Mouse (Mus musculus) embryonic fibroblast, embryonic 13.5 days (primary cell): Measurements from ENCODE around the gene Slco4a1. TPM values are rescaled to one million over a fixed set of nuclear protein-coding genes. Genes with fewer than 3 reads are reported as not detected.

Source experiments
- H3K27ac ChIP-seq: 2 replicates; pipeline ENCODE4 v1.5.1; 2012; ENCODE audit warnings: low read length, control low read depth, inconsistent platforms; ENCODE audit not compliant: insufficient read depth
- H3K4me1 ChIP-seq: 2 replicates; pipeline ENCODE4 v1.6.1; 2011; ENCODE audit warnings: low read length; ENCODE audit not compliant: control insufficient read depth, insufficient read depth
- H3K4me3 ChIP-seq: 2 replicates; pipeline ENCODE4 v1.5.1; 2011; ENCODE audit warnings: mild to moderate bottlenecking, control low read depth, low read length; ENCODE audit not compliant: insufficient read depth
- CTCF ChIP-seq: IDR thresholded peaks from 2 replicates; pipeline ENCODE4 v1.5.1; 2011; ENCODE audit warnings: mild to moderate bottlenecking, control low read depth, low read length, moderate library complexity, borderline replicate concordance; ENCODE audit not compliant: insufficient read depth
- POLR2A ChIP-seq: IDR thresholded peaks from 2 replicates; pipeline ENCODE4 v1.6.1; 2011; ENCODE audit warnings: low read depth, mild to moderate bottlenecking, control low read depth, low read length, moderate library complexity
- polyA plus RNA-seq: library from polyadenylated mRNA; stranded (reverse); fragments of >200 nt; gene quantifications from 2 replicates; pipeline ENCODE4 v1.2.4, GENCODE M21; 2011; ENCODE audit warnings: low read depth; ENCODE audit not compliant: missing spikeins, insufficient read length

Gene Slco4a1
- polyA plus RNA-seq: 4.2 and 8.0 TPM in 2 replicates

DNA sequence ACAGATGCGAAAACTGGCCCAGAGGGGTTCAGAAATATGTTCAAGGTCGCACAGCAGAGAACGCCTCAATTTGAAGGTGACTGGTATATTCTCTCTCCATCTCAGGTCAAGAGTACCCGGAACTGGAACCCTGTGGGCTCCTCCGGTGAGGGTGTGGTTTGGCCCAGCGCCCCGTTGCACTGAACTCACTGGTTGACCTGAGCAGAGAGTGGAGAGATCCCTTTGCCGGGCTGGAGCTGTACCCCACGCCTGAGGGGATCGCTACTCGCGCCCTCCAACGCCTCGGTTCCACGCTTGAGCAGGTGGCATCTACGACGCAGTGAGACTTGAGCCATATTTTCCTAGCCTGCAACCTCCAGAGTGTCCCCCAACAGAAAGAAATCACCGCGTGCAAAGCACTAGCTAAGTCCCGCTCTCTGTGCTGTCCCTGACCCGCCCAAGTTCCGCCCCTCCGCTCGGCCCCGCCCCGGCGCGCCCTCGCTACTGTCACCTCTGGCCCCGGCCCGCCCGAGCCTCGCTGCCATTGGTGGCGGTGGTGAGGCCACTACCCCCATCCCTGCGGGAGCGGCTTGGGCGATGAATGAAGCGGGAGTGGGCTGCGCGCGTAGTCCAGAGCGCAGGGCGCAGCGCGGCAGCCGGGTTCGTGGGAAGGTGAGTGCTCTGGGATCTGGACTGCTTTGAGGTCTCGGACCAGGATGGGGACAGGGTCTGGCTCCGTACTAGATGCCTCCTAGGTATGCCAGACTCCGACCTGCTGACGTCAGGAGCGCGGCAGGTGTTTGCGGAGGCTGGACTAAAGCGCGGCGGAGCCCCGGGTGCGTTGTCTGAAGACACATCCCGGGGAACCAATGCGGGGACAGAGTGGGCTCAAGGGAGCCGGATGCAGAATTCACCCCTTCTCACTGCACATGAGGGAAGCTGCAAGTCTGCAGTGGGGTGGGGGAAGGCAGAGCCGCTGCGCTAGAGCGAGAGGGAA lies at the start of gene Slco4a1:
Gene Slco4a1, plus strand, starts transcription at position 523 of the 976 bp plus-strand sequence.
- Histone ChIP-seq H3K4me3 (peak within 1 kb of the TSS; percentile 37), H3K4me1 (no peaks in the 10 kb centered on the region), H3K27ac (no peak within 1 kb of the TSS)
- TF ChIP-seq CTCF (no peak), POLR2A (peak; percentile 76)

DNA sequence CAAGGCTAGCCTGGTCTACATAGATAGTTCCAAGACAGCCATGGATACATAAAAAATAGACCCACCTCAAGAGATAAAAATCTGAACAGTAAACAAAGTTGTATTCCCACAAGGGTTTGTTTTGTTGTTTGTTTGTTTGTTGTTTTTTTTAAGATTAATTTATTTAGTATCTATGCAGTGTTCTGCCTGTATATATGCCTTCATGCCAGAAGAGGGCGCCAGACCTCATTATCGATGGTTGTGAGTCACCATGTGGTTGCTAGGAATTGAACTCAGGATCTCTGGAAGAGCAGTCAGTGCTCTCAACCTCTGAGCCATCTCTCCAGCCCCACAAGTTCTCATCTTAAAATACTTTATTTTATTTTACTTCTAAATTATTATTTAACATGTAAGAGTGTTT lies 47.6 kb upstream of the Slco4a1 start:
- Histone ChIP-seq H3K4me1 (no peaks in the 10 kb centered on the region), H3K4me3 (no peak overlapping the region), H3K27ac (no peak overlapping the region)
- no peak for TF ChIP-seq POLR2A
- TF ChIP-seq CTCF: no peak

DNA sequence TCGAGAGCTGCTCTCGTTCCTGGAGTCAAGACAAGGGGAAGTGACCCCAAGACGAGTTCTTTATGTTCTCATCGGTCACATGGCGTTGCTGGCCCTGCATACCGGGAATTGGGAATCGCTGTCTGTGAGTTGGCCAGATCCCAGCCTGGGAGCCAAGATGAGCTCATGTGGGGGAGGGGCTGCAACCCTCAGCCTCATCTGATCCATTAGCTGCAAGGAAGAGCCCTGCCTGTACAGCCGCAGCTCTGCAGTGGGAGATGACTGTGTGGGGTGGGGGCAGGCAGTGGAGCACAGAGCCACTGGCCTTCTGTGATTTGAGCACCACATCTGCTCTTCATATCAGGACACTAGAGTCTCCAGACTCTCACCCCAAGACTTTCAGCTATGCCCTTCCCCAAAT lies 45.6 kb upstream of the Slco4a1 start:
- H3K27ac ChIP-seq: no peak overlapping the region
- no peaks in the 10 kb centered on the region for H3K4me1 ChIP-seq
- no peak for TF ChIP-seq POLR2A
- no peak for TF ChIP-seq CTCF
- H3K4me3 ChIP-seq: no peak overlapping the region

DNA sequence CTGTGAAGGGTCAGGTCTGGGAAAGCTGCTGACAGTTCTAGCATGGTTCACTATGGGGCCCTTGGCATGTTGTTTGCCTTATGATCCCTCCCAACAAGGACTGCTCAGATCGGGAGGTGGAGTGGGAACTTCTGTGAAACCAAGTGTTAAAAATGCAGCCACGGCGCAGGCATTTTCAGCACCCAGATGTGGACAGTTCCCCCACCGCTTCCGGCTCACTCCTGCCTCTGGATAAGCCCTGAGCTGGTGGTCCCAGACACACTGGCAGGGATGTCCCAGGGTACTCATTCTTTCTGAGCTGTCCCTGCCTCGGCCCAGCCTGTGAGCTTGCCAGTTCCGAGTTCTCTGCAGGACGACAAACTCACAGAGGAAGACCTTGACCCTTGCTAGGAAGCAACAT lies 45.0 kb upstream of the Slco4a1 start:
- Histone ChIP-seq H3K4me3 (no peak overlapping the region), H3K4me1 (no peaks in the 10 kb centered on the region), H3K27ac (no peak overlapping the region)
- TF ChIP-seq POLR2A (no peak), CTCF (no peak)

DNA sequence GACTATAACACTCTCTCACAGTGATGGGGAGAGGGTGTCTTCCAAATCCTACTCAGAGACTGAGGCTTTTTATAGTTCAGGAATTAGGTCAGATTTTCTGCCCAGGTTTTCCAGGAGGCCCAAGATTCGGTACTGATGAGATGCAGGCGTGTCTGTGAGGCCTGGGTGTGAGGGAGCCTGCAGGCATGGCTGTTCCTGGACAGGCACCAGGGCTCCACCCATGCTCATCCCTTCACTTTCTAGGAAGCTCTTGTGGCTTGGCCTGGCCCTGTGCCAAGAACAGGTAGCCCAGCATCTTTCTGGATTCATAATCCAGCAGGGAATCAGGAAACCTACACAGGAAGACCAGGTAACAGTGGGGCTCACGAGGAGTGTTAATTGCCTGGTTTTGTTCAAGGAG lies 40.4 kb upstream of the Slco4a1 start:
- H3K27ac ChIP-seq: no peak overlapping the region
- TF ChIP-seq POLR2A: no peak
- TF ChIP-seq CTCF: no peak
- no peak overlapping the region for H3K4me3 ChIP-seq

DNA sequence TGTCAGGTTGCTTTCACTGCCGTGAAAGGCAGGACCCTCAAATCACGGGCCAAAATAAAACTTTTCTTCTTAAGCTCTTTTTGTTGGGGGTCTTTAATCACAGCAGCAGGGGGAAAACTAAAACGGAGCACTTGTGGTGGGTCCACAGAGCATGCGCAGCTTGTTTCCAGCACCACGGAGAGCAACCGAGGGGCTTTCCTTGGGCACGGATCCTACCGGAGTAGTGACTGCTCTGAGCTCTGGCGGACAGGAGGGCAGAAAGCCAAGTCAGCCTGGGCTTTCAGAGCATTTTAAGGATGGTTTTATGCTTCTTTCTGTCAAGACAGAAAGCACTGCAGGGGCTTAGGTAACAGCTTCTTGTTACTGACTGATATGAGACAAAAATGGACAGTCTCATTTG lies 38.3 kb upstream of the Slco4a1 start:
- H3K27ac ChIP-seq: no peak overlapping the region
- H3K4me3 ChIP-seq: no peak overlapping the region
- H3K4me1 ChIP-seq: no peaks in the 10 kb centered on the region
- TF ChIP-seq POLR2A (no peak), CTCF (no peak)

More for the DNA sequence above, 40.4 kb upstream of the Slco4a1 start:
- H3K4me1 ChIP-seq: no peaks in the 10 kb centered on the region

DNA sequence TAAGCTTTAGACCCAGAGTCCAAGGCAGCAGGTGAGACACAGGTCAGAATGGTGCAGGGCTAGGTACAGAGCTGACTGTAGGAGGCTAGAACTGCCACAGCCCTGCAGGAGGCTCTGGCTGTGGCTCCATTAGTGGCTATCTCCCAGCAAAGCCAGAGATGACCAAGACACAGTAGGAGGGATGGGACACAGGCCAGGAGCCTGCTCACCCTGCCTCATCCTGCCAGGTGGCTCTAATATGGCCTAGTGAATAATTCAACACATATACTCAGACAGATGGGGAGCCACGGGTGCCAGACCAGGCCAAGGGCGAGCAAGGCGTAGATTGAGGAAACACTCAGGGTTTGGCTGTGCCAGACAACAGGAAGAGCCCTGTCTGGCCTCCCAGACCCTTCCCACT lies 35.4 kb upstream of the Slco4a1 start:
- no peaks in the 10 kb centered on the region for H3K4me1 ChIP-seq
- H3K4me3 ChIP-seq: no peak overlapping the region
- no peak for TF ChIP-seq CTCF
- no peak overlapping the region for H3K27ac ChIP-seq

DNA sequence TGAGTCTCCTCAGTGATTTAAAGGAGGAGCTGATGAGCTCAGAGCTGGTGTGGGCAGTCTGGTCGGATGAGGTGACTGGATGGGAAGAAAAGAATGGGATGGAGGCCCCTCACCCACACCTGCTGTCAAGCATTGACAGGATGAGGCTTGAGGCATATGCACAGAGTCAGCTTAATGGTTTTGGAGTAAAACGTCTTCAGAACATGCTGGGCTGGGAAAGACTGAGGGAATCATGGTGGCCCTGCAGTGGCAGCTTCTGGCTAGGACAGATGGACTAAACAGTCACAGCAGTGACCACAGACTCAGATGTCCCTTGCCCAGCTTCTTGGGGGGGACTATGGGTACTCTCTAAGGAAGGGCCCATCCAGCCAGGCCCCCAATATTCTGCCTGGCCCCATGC lies 30.9 kb upstream of the Slco4a1 start:
- H3K4me1 ChIP-seq: no peaks in the 10 kb centered on the region
- TF ChIP-seq CTCF (no peak), POLR2A (no peak)
- H3K27ac ChIP-seq: no peak overlapping the region

DNA sequence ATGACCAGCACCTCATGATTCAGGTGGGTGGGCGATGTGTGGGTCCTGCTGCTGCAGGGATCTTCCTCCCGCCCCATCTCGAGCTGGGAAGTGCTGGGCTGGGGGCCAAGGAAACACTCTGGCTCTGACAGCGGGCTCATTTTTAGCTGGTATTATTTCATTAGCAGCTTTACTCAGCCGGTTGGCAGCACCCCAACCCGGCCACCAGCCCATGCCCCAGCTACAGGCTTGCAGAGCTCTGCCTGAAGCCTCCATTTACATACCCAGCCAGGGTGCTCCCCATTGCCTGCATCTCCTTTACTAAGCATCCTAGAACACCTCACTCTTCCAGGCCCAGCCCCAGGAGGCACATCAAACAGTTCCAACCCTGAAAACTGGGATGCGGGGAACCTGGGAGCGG lies 29.0 kb upstream of the Slco4a1 start:
- TF ChIP-seq POLR2A: no peak
- TF ChIP-seq CTCF: no peak
- Histone ChIP-seq H3K4me1 (no peaks in the 10 kb centered on the region), H3K27ac (no peak overlapping the region), H3K4me3 (no peak overlapping the region)

More for the DNA sequence above, 30.9 kb upstream of the Slco4a1 start:
- no peak overlapping the region for H3K4me3 ChIP-seq

DNA sequence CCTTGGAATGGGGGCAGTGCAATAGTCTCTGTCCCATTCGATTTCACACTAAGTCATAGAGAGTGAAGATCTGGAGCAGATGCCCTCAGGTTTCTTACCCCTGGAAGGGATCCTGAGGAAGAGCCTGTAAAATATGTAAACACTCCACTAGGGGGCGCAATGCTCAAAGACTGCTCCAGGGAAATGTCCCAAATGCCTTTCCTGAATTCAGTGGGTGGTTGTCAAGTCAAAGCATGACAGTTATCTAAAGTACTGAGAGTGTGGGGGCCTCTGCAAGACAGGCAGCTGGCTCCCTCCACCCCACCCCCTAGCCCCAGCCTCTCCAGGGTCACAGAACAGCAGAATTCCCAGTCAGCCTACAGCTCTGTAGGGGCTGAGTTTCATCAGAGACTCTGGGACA lies 27.7 kb upstream of the Slco4a1 start:
- H3K27ac ChIP-seq: no peak overlapping the region
- no peaks in the 10 kb centered on the region for H3K4me1 ChIP-seq
- no peak for TF ChIP-seq POLR2A
- TF ChIP-seq CTCF: no peak
- no peak overlapping the region for H3K4me3 ChIP-seq
